Mouse (Mus musculus): ENCODE results near the gene Usp48. TPM values are rescaled to one million over a fixed set of nuclear protein-coding genes. Genes with fewer than 3 reads are reported as not detected.

The Usp48 gene
- polyA plus RNA-seq, 2 experiments: 25.9 to 27.4 TPM

DNA sequence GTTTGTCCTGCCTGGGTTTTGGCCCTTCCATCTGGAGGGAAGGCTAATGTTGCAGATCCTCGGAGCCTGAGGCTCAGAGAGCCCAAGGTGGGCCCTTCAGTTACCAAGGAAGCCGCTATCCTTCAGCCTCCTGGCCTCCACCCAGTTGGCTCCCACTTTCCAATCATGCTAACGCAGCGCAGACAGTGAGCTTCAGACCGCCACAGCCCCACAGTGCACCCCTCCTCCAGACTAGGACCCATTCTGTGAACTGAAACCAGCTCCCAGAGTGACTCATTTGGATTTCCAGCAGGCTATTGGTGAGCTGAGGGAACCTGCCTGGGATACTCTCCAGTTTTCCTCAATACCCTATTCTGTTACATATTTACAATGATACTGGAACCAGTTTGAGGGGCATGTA, 111.8 kb downstream of the Usp48 start:
- no peaks in the 10 kb centered on the region for H3K9me3 ChIP-seq (ENCODE audit: control insufficient read depth, low read length)
- no peak overlapping the region for H3K4me3 ChIP-seq (ENCODE audit: insufficient read depth in 1 of 2, low read depth in 2 of 2, low read length in 2 of 2)
- H3K4me2 ChIP-seq (ENCODE audit: low read depth): no peak overlapping the region
- no peaks in the 10 kb centered on the region for H3K36me3 ChIP-seq (replicated peaks; ENCODE audit: control insufficient read depth, insufficient read depth, low read depth)
- DNase-seq (ENCODE audit: low read depth in 3 of 3, low spot score in 3 of 3): no peak
- H3K27me3 ChIP-seq (ENCODE audit: control insufficient read depth, insufficient read depth, low read length): peaks cover 7% of the 10 kb centered on the region
- 64% methylated on average over 5 of the region's 5 CpGs for WGBS (ENCODE audit: insufficient replicate concordance)
- peaks cover 0 to 9% of the 10 kb centered on the region in 2 experiments; a peak in 1 of 4 replicates for H3K4me1 ChIP-seq (replicated peaks; ENCODE audit: control insufficient read depth in 2 of 2, insufficient read depth in 2 of 2, low read length in 1 of 2)
- no peak overlapping the region for H3K9ac ChIP-seq (replicated peaks)
- ATAC-seq (ENCODE audit: insufficient read depth): no peak
- TF ChIP-seq CTCF (IDR thresholded peaks at IDR 0.05; ENCODE audit: low read depth) (no peak), EP300 (IDR thresholded peaks at IDR 0.05; ENCODE audit: low read depth) (no peak)
- no peak overlapping the region for H3K27ac ChIP-seq

DNA sequence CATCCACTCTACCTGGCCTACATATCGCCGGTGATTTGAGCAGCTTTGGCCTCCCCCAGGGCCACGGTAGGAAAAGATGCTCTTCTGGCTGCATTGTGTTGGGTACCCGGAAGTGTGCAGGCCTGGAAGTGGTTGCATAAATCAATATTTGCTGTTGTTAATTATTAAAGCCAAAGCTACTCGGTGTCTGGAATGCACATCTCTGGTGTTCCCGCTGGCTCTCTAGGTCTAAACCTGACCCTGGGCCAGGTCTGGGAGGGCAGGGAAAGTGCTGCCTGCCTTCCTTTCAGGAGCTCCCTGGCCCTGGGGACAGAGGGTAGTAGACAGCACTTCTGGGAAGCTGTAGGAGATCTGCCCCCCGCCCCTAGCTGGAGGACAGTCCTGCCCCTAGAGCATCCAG, 113.0 kb downstream of the Usp48 start:
- no peaks in the 10 kb centered on the region for H3K36me3 ChIP-seq (replicated peaks; ENCODE audit: control insufficient read depth, insufficient read depth, low read depth)
- peaks cover 7% of the 10 kb centered on the region for H3K27me3 ChIP-seq (ENCODE audit: control insufficient read depth, insufficient read depth, low read length)
- H3K4me1 ChIP-seq (replicated peaks; ENCODE audit: control insufficient read depth in 2 of 2, insufficient read depth in 2 of 2, low read length in 1 of 2): peaks cover 0 to 9% of the 10 kb centered on the region in 2 experiments; a peak in 1 of 4 replicates
- ATAC-seq (ENCODE audit: insufficient read depth) (no peak), DNase-seq (ENCODE audit: low read depth in 3 of 3, low spot score in 3 of 3) (no peak)
- WGBS (ENCODE audit: insufficient replicate concordance): 63% methylated on average over 7 of the region's 7 CpGs
- H3K9me3 ChIP-seq (ENCODE audit: control insufficient read depth, low read length): no peaks in the 10 kb centered on the region
- no peak overlapping the region for H3K27ac ChIP-seq
- TF ChIP-seq EP300 (IDR thresholded peaks at IDR 0.05; ENCODE audit: low read depth): no peak
- no peak for TF ChIP-seq CTCF (IDR thresholded peaks at IDR 0.05; ENCODE audit: low read depth)
- peak overlapping the region; percentile 61 for H3K4me2 ChIP-seq (ENCODE audit: low read depth)
- no peak overlapping the region for H3K4me3 ChIP-seq (ENCODE audit: insufficient read depth in 1 of 2, low read depth in 2 of 2, low read length in 2 of 2)
- H3K9ac ChIP-seq (replicated peaks): no peak overlapping the region

DNA sequence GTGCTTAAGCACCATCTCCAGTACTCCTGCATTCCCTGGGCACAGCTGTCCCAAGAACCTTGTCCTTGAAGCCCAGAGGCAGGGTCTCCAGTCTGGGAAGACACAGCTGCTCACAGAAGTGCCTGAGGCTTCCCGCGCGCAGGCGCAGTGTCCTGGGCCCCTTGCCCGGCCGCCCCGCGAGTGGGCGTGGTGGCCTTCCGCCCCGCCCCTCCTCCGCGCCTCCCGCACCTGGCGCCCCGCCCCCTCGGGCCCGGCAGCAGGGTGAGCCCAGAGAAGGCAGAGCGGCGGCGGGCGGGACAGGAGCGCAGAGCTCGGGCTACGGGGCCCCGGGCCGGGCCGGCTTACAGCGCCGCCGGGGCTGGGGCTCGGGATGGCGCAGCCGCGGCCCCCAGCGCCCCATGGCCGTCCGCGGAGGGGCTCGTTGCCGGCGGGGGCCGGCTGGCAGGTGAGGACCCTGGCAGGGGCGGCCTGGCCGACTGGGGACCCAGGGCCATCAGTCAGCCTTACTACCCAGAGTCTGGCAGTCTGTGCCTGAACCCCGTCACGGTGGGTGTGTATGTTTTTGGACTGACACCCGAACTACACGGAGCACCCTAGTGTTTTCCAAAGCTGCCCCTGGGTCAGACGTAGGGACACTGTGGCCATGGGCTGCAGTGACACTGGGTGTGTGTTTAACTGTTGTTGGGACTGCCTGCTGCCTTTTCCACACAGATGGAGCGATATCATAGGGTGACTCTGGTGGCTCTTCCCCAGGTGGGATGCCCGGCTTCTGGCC, 113.8 kb downstream of the Usp48 start:
- Histone ChIP-seq H3K9ac (replicated peaks) (no peak overlapping the region), H3K27ac (no peak overlapping the region), H3K4me3 (ENCODE audit: insufficient read depth in 1 of 2, low read depth in 2 of 2, low read length in 2 of 2) (peak overlapping the region; percentile 25 to 46), H3K27me3 (ENCODE audit: control insufficient read depth, insufficient read depth, low read length) (peaks cover 7% of the 10 kb centered on the region), H3K9me3 (ENCODE audit: control insufficient read depth, low read length) (no peaks in the 10 kb centered on the region), H3K4me1 (replicated peaks; ENCODE audit: control insufficient read depth in 2 of 2, insufficient read depth in 2 of 2, low read length in 1 of 2) (peaks cover 0 to 9% of the 10 kb centered on the region in 2 experiments; a peak in 1 of 4 replicates), H3K4me2 (ENCODE audit: low read depth) (peak overlapping the region; percentile 61), H3K36me3 (replicated peaks; ENCODE audit: control insufficient read depth, insufficient read depth, low read depth) (no peaks in the 10 kb centered on the region)
- ATAC-seq (ENCODE audit: insufficient read depth) (peak; percentile 73), DNase-seq (ENCODE audit: low read depth in 3 of 3, low spot score in 3 of 3) (peak; percentile 31 to 47 (median 46))
- WGBS (ENCODE audit: insufficient replicate concordance): 2% methylated on average over 52 of the region's 52 CpGs
- TF ChIP-seq EP300 (IDR thresholded peaks at IDR 0.05; ENCODE audit: low read depth): no peak
- no peak for TF ChIP-seq CTCF (IDR thresholded peaks at IDR 0.05; ENCODE audit: low read depth)

Other genes with a start within 250 kb of the Usp48 start
- 67.7 and 91.6 TPM in 2 replicates for gene Cdc42, start 236.0 kb upstream of the Usp48 start, polyA plus RNA-seq (2012; rRNA removed)
- 259 and 262 TPM in 2 replicates for gene Cdc42, start 236.0 kb upstream of the Usp48 start, polyA plus RNA-seq (2014; fragmentation: Nextera tagmentation; extraction: Ambion mirVana)
- not detected in 2 replicates for gene Cela3a, start 184.0 kb upstream of the Usp48 start, polyA plus RNA-seq (2012; rRNA removed)
- gene Cela3a, start 184.0 kb upstream of the Usp48 start, polyA plus RNA-seq (2014; fragmentation: Nextera tagmentation; extraction: Ambion mirVana): not detected in 2 replicates
- 0.06 TPM in 2 replicates for gene Cela3b, start 163.2 kb upstream of the Usp48 start, polyA plus RNA-seq (2012; rRNA removed)
- gene Cela3b, start 163.2 kb upstream of the Usp48 start, polyA plus RNA-seq (2014; fragmentation: Nextera tagmentation; extraction: Ambion mirVana): not detected in 2 replicates
- not detected in 2 replicates for gene 1700013G24Rik, start 140.5 kb upstream of the Usp48 start, polyA plus RNA-seq (2012; rRNA removed)
- gene 1700013G24Rik, start 140.5 kb upstream of the Usp48 start, polyA plus RNA-seq (2014; fragmentation: Nextera tagmentation; extraction: Ambion mirVana): not detected in 2 replicates
- 2.4 and 3.3 TPM in 2 replicates for gene Hspg2, start 125.0 kb upstream of the Usp48 start, polyA plus RNA-seq (2012; rRNA removed)
- 4.3 and 5.0 TPM in 2 replicates for gene Hspg2, start 125.0 kb upstream of the Usp48 start, polyA plus RNA-seq (2014; fragmentation: Nextera tagmentation; extraction: Ambion mirVana)
- not detected in 2 replicates for gene Ldlrad2, start 19.2 kb upstream of the Usp48 start, polyA plus RNA-seq (2012; rRNA removed)
- not detected in 2 replicates for gene Ldlrad2, start 19.2 kb upstream of the Usp48 start, polyA plus RNA-seq (2014; fragmentation: Nextera tagmentation; extraction: Ambion mirVana)
- 2.7 and 3.1 TPM in 2 replicates for gene Rap1gap, start 71.0 kb downstream of the Usp48 start, polyA plus RNA-seq (2012; rRNA removed)
- 1.6 and 1.7 TPM in 2 replicates for gene Rap1gap, start 71.0 kb downstream of the Usp48 start, polyA plus RNA-seq (2014; fragmentation: Nextera tagmentation; extraction: Ambion mirVana)
- gene Alpl, start 202.6 kb downstream of the Usp48 start, polyA plus RNA-seq (2012; rRNA removed): 4.6 and 5.1 TPM in 2 replicates
- 5.1 and 6.1 TPM in 2 replicates for gene Alpl, start 202.6 kb downstream of the Usp48 start, polyA plus RNA-seq (2014; fragmentation: Nextera tagmentation; extraction: Ambion mirVana)

Measured in liver, embryonic 14.5 days (tissue).